Mouse (Mus musculus) forebrain, embryonic 16.5 days (tissue): ENCODE measurements around the gene Krtap9-5. TPM values are rescaled to one million over a fixed set of nuclear protein-coding genes. Genes with fewer than 3 reads are reported as not detected.
A peak's percentile ranks its signal among the peaks of the same experiment; 100 is the strongest.

Source experiments
- ATAC-seq: fragments of 200-750 bp; cut with Nextera tagmentation; 2 replicates; pipeline ENCODE4 v1.8.0; 2017; ENCODE audit warnings: mild to moderate bottlenecking, moderate library complexity
- H3K27ac ChIP-seq: fragments of 300-500 bp; sonication (generic); 2 replicates; pipeline ENCODE4 v1.5.1; 2014; ENCODE audit warnings: low read length, control low read depth
- H3K27me3 ChIP-seq: fragments of 300-500 bp; sonication (generic); replicated peaks from 2 replicates; pipeline ENCODE4 v1.6.1; 2014; ENCODE audit warnings: low read length; ENCODE audit not compliant: control insufficient read depth, insufficient read depth
- H3K36me3 ChIP-seq: fragments of 300-500 bp; sonication (generic); 2 replicates; pipeline ENCODE4 v1.6.1; 2014; ENCODE audit not compliant: control insufficient read depth, insufficient read depth
- H3K4me1 ChIP-seq: fragments of 300-500 bp; sonication (generic); replicated peaks from 2 replicates; pipeline ENCODE4 v1.6.1; 2014; ENCODE audit warnings: low read length; ENCODE audit not compliant: control insufficient read depth, insufficient read depth
- H3K4me2 ChIP-seq: fragments of 300-500 bp; sonication (generic); 2 replicates; pipeline ENCODE4 v1.6.1; 2014; ENCODE audit warnings: mild to moderate bottlenecking, low read length, control low read depth
- H3K4me3 ChIP-seq: fragments of 300-500 bp; sonication (generic); replicated peaks from 2 replicates; pipeline ENCODE4 v1.5.1; 2014; ENCODE audit warnings: mild to moderate bottlenecking, low read length, control low read depth
- H3K9ac ChIP-seq: fragments of 300-500 bp; sonication (generic); replicated peaks from 2 replicates; pipeline ENCODE4 v1.6.1; 2014; ENCODE audit warnings: low read depth, low read length, control low read depth
- H3K9me3 ChIP-seq: fragments of 300-500 bp; sonication (generic); 2 replicates; pipeline ENCODE4 v1.6.1; 2016; ENCODE audit warnings: low read length; ENCODE audit not compliant: control insufficient read depth
- WGBS: fragments of 180-500 bp; shearing (Covaris S2); extraction: QIAGEN DNeasy Blood & Tissue Kit; methylation state at CpG from one replicate; pipeline ENCODE4 v1.1.7; 2014; 5-methylcytosine and 5-hydroxymethylcytosine counted together
- polyA plus RNA-seq: library from polyadenylated mRNA; unstranded; fragments of >200 nt; fragmentation: Nextera tagmentation; extraction: Ambion mirVana; gene quantifications from 2 replicates; pipeline ENCODE4 v1.2.1, GENCODE M21; 2015

Gene Krtap9-5
- polyA plus RNA-seq, 1 experiment from 2014 or later = not detected

- no peaks in the 10 kb centered on the region for H3K9me3 ChIP-seq
- H3K36me3 ChIP-seq = no peaks in the 10 kb centered on the region
- WGBS = 97% methylated on average over 1 of the region's 1 CpGs
- no peaks in the 10 kb centered on the region for H3K27me3 ChIP-seq
- H3K9ac ChIP-seq = no peak overlapping the region
- H3K4me2 ChIP-seq = no peak overlapping the region
- ATAC-seq = no peak
- no peaks in the 10 kb centered on the region for H3K4me1 ChIP-seq
- H3K27ac ChIP-seq = no peak overlapping the region
- no peak overlapping the region for H3K4me3 ChIP-seq
These were observed 35.2 kb downstream of the Krtap9-5 start for GRCm38 (mm10) chr11:99983442-99983841.

GRCm38 (mm10) chr11:99985291-99986092, 37.2 kb downstream of the Krtap9-5 start:
- Histone ChIP-seq H3K9ac (no peak overlapping the region), H3K27me3 (no peaks in the 10 kb centered on the region), H3K4me1 (no peaks in the 10 kb centered on the region), H3K4me3 (no peak overlapping the region), H3K9me3 (no peaks in the 10 kb centered on the region), H3K4me2 (no peak overlapping the region), H3K36me3 (no peaks in the 10 kb centered on the region), H3K27ac (peak overlapping the region; percentile 56)
- ATAC-seq = peak; percentile 92
- WGBS = 66% methylated on average over 20 of the region's 20 CpGs

- H3K4me1 ChIP-seq = no peaks in the 10 kb centered on the region
- WGBS = 81% methylated on average over 8 of the region's 8 CpGs
- no peaks in the 10 kb centered on the region for H3K36me3 ChIP-seq
- no peaks in the 10 kb centered on the region for H3K27me3 ChIP-seq
- ATAC-seq = 0 out of 2 replicates have a peak, but pooled peaks have one; percentile 23
- no peaks in the 10 kb centered on the region for H3K9me3 ChIP-seq
- no peak within 1 kb of the TSS for H3K9ac ChIP-seq
- H3K4me2 ChIP-seq = no peak within 1 kb of the TSS
- peak within 1 kb of the TSS; percentile 56 for H3K27ac ChIP-seq
- no peak within 1 kb of the TSS for H3K4me3 ChIP-seq
These were observed 37.9 kb downstream of the Krtap9-5 start, which contains the start of gene Krtap16-1 for GRCm38 (mm10) chr11:99986180-99986647. Gene Krtap16-1, minus strand, starts transcription at chr11:99986597.

GRCm38 (mm10) chr11:99988530-99988929, 40.3 kb downstream of the Krtap9-5 start:
- Histone ChIP-seq H3K27ac (no peak overlapping the region), H3K4me2 (no peak overlapping the region), H3K4me1 (no peaks in the 10 kb centered on the region), H3K36me3 (no peaks in the 10 kb centered on the region), H3K9me3 (no peaks in the 10 kb centered on the region), H3K27me3 (no peaks in the 10 kb centered on the region), H3K9ac (no peak overlapping the region), H3K4me3 (no peak overlapping the region)
- ATAC-seq = no peak
- WGBS = 92% methylated on average over 3 of the region's 3 CpGs

DNA sequence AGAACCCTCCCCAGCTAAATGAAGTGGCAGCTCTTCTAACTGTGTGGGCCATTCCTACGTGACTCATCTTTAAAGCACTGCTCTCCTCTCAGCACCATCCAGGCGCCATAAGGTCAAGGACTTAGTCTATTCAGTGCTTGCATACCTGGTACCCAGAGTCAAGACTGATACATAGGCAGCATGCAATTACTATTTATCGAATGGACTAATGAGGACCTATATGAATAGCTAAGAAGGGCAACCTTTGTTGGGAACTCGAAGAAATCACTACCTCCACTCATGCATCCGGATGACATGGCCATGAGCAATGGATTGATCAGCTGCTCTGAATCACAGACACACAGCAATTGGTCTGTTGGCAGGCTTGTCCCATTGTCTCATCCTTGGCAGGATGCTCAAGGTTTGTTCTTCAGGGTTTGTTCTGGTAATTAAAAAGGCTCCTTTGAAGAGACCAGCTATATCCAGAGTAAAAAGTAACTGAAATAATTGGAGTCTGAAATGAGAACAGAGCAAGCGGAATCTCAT, 41.7 kb downstream of the Krtap9-5 start:
- no peak for ATAC-seq
- 79% methylated on average over 6 of the region's 6 CpGs for WGBS
- H3K4me2 ChIP-seq = no peak overlapping the region
- H3K36me3 ChIP-seq = no peaks in the 10 kb centered on the region
- no peaks in the 10 kb centered on the region for H3K4me1 ChIP-seq
- H3K9me3 ChIP-seq = no peaks in the 10 kb centered on the region
- 0 out of 2 replicates have a peak, but pooled peaks cover 2% of the 10 kb centered on the region for H3K27me3 ChIP-seq
- H3K27ac ChIP-seq = no peak overlapping the region
- no peak overlapping the region for H3K9ac ChIP-seq
- H3K4me3 ChIP-seq = no peak overlapping the region

DNA sequence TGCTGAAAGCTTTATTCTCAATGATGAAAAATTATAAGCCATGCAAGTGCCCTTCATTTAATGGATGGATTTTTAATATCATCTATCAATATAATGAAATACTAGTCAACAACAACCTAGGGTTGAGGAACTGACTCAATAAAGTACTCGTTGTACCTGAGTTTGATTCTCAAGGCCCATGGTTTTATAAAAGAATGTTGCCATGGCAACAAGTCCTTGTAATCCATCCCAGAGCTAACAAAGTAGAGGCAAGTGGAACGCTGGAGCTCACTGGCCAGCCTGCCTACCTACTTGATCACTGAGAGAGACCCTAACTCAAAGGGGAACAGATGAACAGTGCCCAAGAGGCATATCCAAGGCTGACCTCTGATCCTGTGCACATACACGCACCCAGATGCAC, 42.3 kb downstream of the Krtap9-5 start:
- Histone ChIP-seq H3K9me3 (no peaks in the 10 kb centered on the region), H3K27me3 (0 out of 2 replicates have a peak, but pooled peaks cover 2% of the 10 kb centered on the region), H3K4me3 (no peak overlapping the region), H3K27ac (no peak overlapping the region), H3K36me3 (no peaks in the 10 kb centered on the region), H3K9ac (no peak overlapping the region), H3K4me1 (no peaks in the 10 kb centered on the region), H3K4me2 (no peak overlapping the region)
- ATAC-seq = no peak
- WGBS = 65% methylated on average over 3 of the region's 3 CpGs

- WGBS = 23% methylated on average over 22 of the region's 26 CpGs
- no peak for ATAC-seq
- no peak within 1 kb of the TSS for H3K9ac ChIP-seq
These were observed 45.5 kb downstream of the Krtap9-5 start, which contains the start of gene Krtap17-1 for GRCm38 (mm10) chr11:99993620-99994383. Gene Krtap17-1, minus strand, starts transcription at chr11:99993994.

DNA sequence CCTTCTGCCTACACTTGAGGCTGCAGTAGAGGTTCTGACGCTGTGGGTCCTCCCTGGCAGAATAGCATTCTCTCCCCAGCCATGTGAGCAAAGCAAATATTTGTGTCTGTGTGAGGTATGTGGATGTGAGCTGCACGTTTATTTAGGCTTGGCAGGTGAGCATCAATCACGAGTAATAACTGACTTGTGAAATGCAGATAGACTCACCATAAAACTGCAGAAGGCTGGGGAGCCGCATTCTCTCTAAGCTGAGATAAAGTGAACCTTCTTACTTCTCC, 46.0 kb downstream of the Krtap9-5 start:
- no peaks in the 10 kb centered on the region for H3K4me1 ChIP-seq
- H3K36me3 ChIP-seq = no peaks in the 10 kb centered on the region
- H3K9ac ChIP-seq = no peak overlapping the region
- 0 out of 2 replicates have a peak, but pooled peaks cover 2% of the 10 kb centered on the region for H3K27me3 ChIP-seq
- H3K27ac ChIP-seq = no peak overlapping the region
- H3K4me2 ChIP-seq = no peak overlapping the region
- H3K9me3 ChIP-seq = no peaks in the 10 kb centered on the region
- WGBS = 75% methylated on average over 4 of the region's 4 CpGs
- H3K4me3 ChIP-seq = no peak overlapping the region
- ATAC-seq = no peak

More at GRCm38 (mm10) chr11:99993620-99994383, 45.5 kb downstream of the Krtap9-5 start, which contains the start of gene Krtap17-1:
- Histone ChIP-seq H3K27ac (no peak within 1 kb of the TSS), H3K36me3 (no peaks in the 10 kb centered on the region), H3K27me3 (0 out of 2 replicates have a peak, but pooled peaks cover 2% of the 10 kb centered on the region), H3K4me1 (no peaks in the 10 kb centered on the region), H3K9me3 (no peaks in the 10 kb centered on the region), H3K4me3 (no peak within 1 kb of the TSS), H3K4me2 (peak within 1 kb of the TSS; percentile 17; the same call in 1 of the 2 replicates)

GRCm38 (mm10) chr11:99999091-99999490, 50.8 kb downstream of the Krtap9-5 start:
- no peaks in the 10 kb centered on the region for H3K9me3 ChIP-seq
- no peak overlapping the region for H3K9ac ChIP-seq
- ATAC-seq = no peak
- no peaks in the 10 kb centered on the region for H3K4me1 ChIP-seq
- H3K27me3 ChIP-seq = no peaks in the 10 kb centered on the region
- H3K4me3 ChIP-seq = no peak overlapping the region
- no peak overlapping the region for H3K4me2 ChIP-seq
- no peak overlapping the region for H3K27ac ChIP-seq
- 94% methylated on average over 7 of the region's 7 CpGs for WGBS
- no peaks in the 10 kb centered on the region for H3K36me3 ChIP-seq
